Mouse (Mus musculus): ENCODE results near the gene Gtf2e1. TPM values are rescaled to one million over a fixed set of nuclear protein-coding genes. Genes with fewer than 3 reads are reported as not detected.
A peak's percentile ranks its signal among the peaks of the same experiment; 100 is the strongest.

The Gtf2e1 gene
- polyA plus RNA-seq, 1 experiment from 2014 or later = 41.9 TPM

DNA sequence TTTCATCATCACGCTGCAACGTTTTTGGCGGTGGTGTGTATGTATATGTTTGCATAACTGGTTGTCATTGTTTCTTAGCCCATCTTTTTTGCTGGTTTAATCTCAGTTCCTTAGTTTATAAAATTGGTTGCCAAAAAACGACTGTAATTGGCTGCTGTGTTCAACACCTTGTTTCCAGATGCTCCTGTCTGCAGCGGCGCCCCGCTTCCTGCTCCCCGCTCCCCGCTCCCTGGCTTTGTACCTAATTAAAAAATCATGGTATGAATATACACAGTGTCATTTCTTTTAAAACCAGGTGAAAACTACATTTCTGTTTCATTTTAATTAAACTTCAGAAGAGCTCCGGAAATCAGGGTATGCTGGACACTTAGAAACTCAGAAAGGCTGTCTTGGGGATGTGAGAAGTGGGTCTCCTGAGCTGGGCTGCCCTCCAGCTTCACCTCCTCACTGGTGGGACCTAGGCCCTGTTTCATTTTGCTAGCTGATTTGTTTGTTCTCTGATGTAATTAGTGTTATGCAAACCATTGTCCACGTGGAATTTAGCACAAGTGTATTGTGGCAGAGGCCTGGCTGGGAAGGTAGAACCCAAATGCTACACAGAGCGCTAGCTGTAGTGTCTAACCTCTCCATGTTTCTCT lies 32.6 kb upstream of the Gtf2e1 start:
- peaks cover 15% of the 10 kb centered on the region; the same call in 1 of the 2 replicates for H3K36me3 ChIP-seq (ENCODE audit: poor library complexity, severe bottlenecking)
- peaks cover 4% of the 10 kb centered on the region; the same call in 1 of the 2 replicates for H3K9me3 ChIP-seq (replicated peaks)
- H3K27ac ChIP-seq = no peak overlapping the region
- no peak overlapping the region for H3K4me2 ChIP-seq
- H3K4me3 ChIP-seq = no peak overlapping the region
- ATAC-seq = no peak
- no peaks in the 10 kb centered on the region for H3K27me3 ChIP-seq
- 87% methylated on average over 12 of the region's 12 CpGs for WGBS
- peaks cover 7% of the 10 kb centered on the region; the same call in 1 of the 2 replicates for H3K4me1 ChIP-seq
- H3K9ac ChIP-seq = no peak overlapping the region

- no peak overlapping the region for H3K4me2 ChIP-seq
- no peak overlapping the region for H3K9ac ChIP-seq
- peak overlapping the region; percentile 1; the same call in 1 of the 2 replicates for H3K27ac ChIP-seq
- H3K36me3 ChIP-seq (ENCODE audit: poor library complexity, severe bottlenecking) = peaks cover 15% of the 10 kb centered on the region; the same call in 1 of the 2 replicates
- WGBS = 56% methylated on average over 3 of the region's 3 CpGs
- no peaks in the 10 kb centered on the region for H3K27me3 ChIP-seq
- peaks cover 4% of the 10 kb centered on the region; the same call in 1 of the 2 replicates for H3K9me3 ChIP-seq (replicated peaks)
- H3K4me1 ChIP-seq = peaks cover 11% of the 10 kb centered on the region; the same call in 1 of the 2 replicates
- ATAC-seq = no peak
- no peak overlapping the region for H3K4me3 ChIP-seq
These were observed 32.0 kb upstream of the Gtf2e1 start for GRCm38 (mm10) chr16:37571554-37571953.

DNA sequence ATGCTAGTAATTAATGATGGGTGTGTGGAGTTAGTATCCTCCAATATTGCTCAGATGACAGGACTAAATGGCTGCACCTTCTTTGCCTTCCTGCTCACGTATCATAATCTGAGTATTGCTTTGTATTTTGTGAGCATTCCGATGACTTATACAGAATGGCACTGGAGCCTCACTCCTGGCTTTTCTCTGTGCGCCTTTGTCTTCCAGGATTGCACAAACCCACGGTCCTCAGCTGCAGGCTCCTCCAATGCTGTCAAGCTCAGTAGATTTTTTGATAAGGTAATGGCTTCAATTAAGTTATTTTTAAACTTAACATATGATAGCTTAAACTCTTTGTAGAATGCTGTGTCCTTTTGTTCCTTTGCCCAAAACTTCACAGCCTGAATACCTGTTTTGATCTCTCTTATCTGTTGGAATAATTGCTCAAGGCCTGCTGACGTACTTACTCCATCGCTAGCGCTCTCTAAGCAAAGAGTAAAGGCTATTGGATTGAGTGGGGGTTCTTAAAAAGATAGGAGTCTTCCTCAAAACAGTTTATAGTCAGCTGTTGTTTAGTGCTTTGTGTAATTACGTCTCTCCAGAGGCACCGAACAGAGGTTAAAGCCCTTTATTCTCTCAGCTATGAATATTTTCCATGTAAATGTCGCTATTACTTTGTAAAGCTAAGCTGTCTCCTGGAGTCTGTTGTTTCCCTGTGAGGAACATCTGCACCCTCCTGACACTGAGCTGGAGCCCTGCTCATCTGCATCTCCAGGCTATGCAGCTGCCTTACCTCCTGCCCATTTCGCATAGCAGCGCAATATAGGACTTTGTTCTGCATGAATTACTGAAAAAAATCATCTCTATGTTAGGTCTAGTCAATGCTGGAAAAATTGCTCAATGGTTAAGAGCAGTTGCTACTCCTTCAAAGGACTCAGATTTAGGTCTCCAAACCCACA lies 27.8 kb upstream of the Gtf2e1 start:
- H3K27me3 ChIP-seq = no peaks in the 10 kb centered on the region

GRCm38 (mm10) chr16:37566107-37566506 lies 26.5 kb upstream of the Gtf2e1 start:
- Histone ChIP-seq H3K4me3 (no peak overlapping the region), H3K27ac (no peak overlapping the region), H3K36me3 (ENCODE audit: poor library complexity, severe bottlenecking) (peaks cover 6% of the 10 kb centered on the region; the same call in 1 of the 2 replicates), H3K4me2 (no peak overlapping the region), H3K4me1 (peaks cover 9% of the 10 kb centered on the region; the same call in 1 of the 2 replicates), H3K9me3 (replicated peaks) (no peaks in the 10 kb centered on the region), H3K27me3 (no peaks in the 10 kb centered on the region), H3K9ac (no peak overlapping the region)
- 68% methylated on average over 6 of the region's 6 CpGs for WGBS
- ATAC-seq = no peak; the same call in 1 of the 2 replicates

More for the DNA sequence above, 27.8 kb upstream of the Gtf2e1 start:
- WGBS = 69% methylated on average over 12 of the region's 12 CpGs
- Histone ChIP-seq H3K9me3 (replicated peaks) (no peaks in the 10 kb centered on the region), H3K4me1 (peaks cover 11% of the 10 kb centered on the region; the same call in 1 of the 2 replicates), H3K4me3 (no peak overlapping the region), H3K27ac (0 out of 2 replicates have a peak overlapping the region, but pooled peaks have one; percentile 7), H3K4me2 (no peak overlapping the region), H3K36me3 (ENCODE audit: poor library complexity, severe bottlenecking) (peaks cover 10% of the 10 kb centered on the region; the same call in 1 of the 2 replicates), H3K9ac (no peak overlapping the region)
- ATAC-seq = peak; percentile 64

DNA sequence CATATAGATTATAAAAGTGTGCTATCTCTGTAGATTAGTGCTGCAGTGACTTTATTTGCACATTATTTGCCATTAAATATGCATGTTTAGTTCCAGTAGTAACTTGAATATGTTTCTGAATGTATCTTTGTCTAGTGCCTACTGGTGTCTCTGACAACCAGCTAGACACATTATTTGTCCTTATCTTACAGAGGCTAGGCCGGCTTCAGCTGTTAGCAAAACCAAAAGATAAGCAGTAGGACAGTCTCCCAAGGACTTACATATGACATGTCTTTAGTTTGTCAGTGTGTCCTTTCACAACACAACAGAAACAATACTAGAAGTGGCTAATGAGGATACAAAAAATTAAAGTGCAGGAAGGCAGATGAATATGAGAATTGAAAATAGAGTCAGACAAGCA lies 25.5 kb upstream of the Gtf2e1 start:
- Histone ChIP-seq H3K4me1 (peaks cover 6% of the 10 kb centered on the region; the same call in 1 of the 2 replicates), H3K36me3 (ENCODE audit: poor library complexity, severe bottlenecking) (peaks cover 3% of the 10 kb centered on the region; the same call in 1 of the 2 replicates)

GRCm38 (mm10) chr16:37562961-37563360 lies 23.4 kb upstream of the Gtf2e1 start:
- H3K9me3 ChIP-seq (replicated peaks) = no peaks in the 10 kb centered on the region
- H3K4me2 ChIP-seq = no peak overlapping the region
- H3K4me3 ChIP-seq = no peak overlapping the region
- no peak overlapping the region for H3K9ac ChIP-seq
- H3K36me3 ChIP-seq (ENCODE audit: poor library complexity, severe bottlenecking) = peaks cover 14% of the 10 kb centered on the region
- no peak for ATAC-seq
- H3K4me1 ChIP-seq = peaks cover 6% of the 10 kb centered on the region; the same call in 1 of the 2 replicates
- H3K27ac ChIP-seq = no peak overlapping the region
- 74% methylated on average over 5 of the region's 5 CpGs for WGBS
- no peaks in the 10 kb centered on the region for H3K27me3 ChIP-seq

More for the DNA sequence above, 25.5 kb upstream of the Gtf2e1 start:
- Histone ChIP-seq H3K4me2 (no peak overlapping the region), H3K9me3 (replicated peaks) (no peaks in the 10 kb centered on the region), H3K4me3 (no peak overlapping the region), H3K27me3 (no peaks in the 10 kb centered on the region), H3K27ac (no peak overlapping the region), H3K9ac (no peak overlapping the region)
- WGBS = 100% methylated on average over 1 of the region's 1 CpGs
- no peak for ATAC-seq

DNA sequence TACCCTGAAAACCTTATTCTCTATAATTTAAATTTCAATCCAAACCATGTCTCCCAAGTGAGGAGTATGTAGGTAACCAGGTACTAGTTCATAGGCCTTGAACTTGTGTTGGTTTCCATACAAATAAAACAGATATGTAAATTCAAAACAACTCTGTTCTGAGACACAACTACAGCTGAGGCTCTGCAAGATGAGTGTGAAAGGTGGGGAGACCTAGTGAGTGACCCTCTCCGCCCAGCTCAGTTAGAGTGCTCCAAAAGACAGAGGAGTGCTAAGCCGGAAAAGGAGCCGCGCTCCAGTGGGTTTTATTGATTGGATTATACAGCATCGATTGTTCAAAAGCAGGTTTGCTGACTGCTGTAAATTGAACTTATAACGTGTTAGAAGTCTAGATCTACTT lies 22.8 kb upstream of the Gtf2e1 start:
- Histone ChIP-seq H3K4me2 (no peak overlapping the region), H3K4me1 (peaks cover 6% of the 10 kb centered on the region; the same call in 1 of the 2 replicates), H3K9me3 (replicated peaks) (no peaks in the 10 kb centered on the region), H3K36me3 (ENCODE audit: poor library complexity, severe bottlenecking) (peaks cover 20% of the 10 kb centered on the region), H3K4me3 (no peak overlapping the region), H3K27me3 (no peaks in the 10 kb centered on the region), H3K9ac (no peak overlapping the region), H3K27ac (no peak overlapping the region)
- no peak for ATAC-seq
- WGBS = 46% methylated on average over 6 of the region's 6 CpGs

DNA sequence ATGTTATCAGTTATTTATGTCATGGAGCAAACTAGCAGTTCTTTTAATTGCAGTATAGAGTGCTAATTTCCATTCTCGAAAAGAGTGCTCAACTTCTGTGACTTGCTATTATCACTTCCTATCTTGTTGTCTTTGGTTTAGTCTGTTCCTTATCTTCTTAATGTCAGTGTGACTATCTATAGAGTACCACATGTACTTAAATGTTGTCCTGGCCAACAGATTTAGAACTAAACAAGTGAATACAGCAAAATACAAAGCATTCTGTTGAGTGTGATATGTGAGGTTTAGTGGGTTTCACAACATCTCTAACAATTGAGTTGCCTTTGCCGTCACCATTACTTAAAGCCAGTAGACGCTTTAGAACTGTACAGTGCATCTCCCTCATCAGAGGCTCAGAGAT lies 13.2 kb upstream of the Gtf2e1 start:
- no peak overlapping the region for H3K4me2 ChIP-seq
- no peak overlapping the region for H3K27ac ChIP-seq
- peaks cover 12% of the 10 kb centered on the region for H3K36me3 ChIP-seq (ENCODE audit: poor library complexity, severe bottlenecking)
- H3K4me1 ChIP-seq = no peaks in the 10 kb centered on the region
- no peaks in the 10 kb centered on the region for H3K27me3 ChIP-seq
- 97% methylated on average over 3 of the region's 3 CpGs for WGBS
- H3K9me3 ChIP-seq (replicated peaks) = no peaks in the 10 kb centered on the region
- no peak overlapping the region for H3K9ac ChIP-seq
- no peak overlapping the region for H3K4me3 ChIP-seq
- no peak for ATAC-seq

GRCm38 (mm10) chr16:37550981-37551380 lies 11.4 kb upstream of the Gtf2e1 start:
- WGBS = 93% methylated on average over 2 of the region's 2 CpGs
- peaks cover 4% of the 10 kb centered on the region; the same call in 1 of the 2 replicates for H3K4me1 ChIP-seq
- H3K4me2 ChIP-seq = no peak overlapping the region
- no peak overlapping the region for H3K9ac ChIP-seq
- no peak for ATAC-seq
- no peak overlapping the region for H3K4me3 ChIP-seq
- H3K36me3 ChIP-seq (ENCODE audit: poor library complexity, severe bottlenecking) = no peaks in the 10 kb centered on the region
- H3K9me3 ChIP-seq (replicated peaks) = no peaks in the 10 kb centered on the region
- H3K27ac ChIP-seq = no peak overlapping the region
- H3K27me3 ChIP-seq = no peaks in the 10 kb centered on the region

GRCm38 (mm10) chr16:37550266-37550665 lies 10.7 kb upstream of the Gtf2e1 start:
- Histone ChIP-seq H3K27me3 (no peaks in the 10 kb centered on the region), H3K4me2 (no peak overlapping the region), H3K9me3 (replicated peaks) (no peaks in the 10 kb centered on the region), H3K4me1 (peaks cover 5% of the 10 kb centered on the region; the same call in 1 of the 2 replicates), H3K4me3 (no peak overlapping the region), H3K27ac (no peak overlapping the region), H3K36me3 (ENCODE audit: poor library complexity, severe bottlenecking) (no peaks in the 10 kb centered on the region), H3K9ac (no peak overlapping the region)
- 73% methylated on average over 3 of the region's 3 CpGs for WGBS
- ATAC-seq = no peak

- H3K36me3 ChIP-seq (ENCODE audit: poor library complexity, severe bottlenecking) = peaks cover 12% of the 10 kb centered on the region
- no peak overlapping the region for H3K4me2 ChIP-seq
- H3K4me1 ChIP-seq = peaks cover 5% of the 10 kb centered on the region; the same call in 1 of the 2 replicates
- no peak overlapping the region for H3K9ac ChIP-seq
- no peaks in the 10 kb centered on the region for H3K27me3 ChIP-seq
- no peaks in the 10 kb centered on the region for H3K9me3 ChIP-seq (replicated peaks)
- no peak overlapping the region for H3K4me3 ChIP-seq
- ATAC-seq = peak; percentile 59; the same call in 1 of the 2 replicates
- H3K27ac ChIP-seq = no peak overlapping the region
- 36% methylated on average over 5 of the region's 5 CpGs for WGBS
These were observed 6.7 kb upstream of the Gtf2e1 start for GRCm38 (mm10) chr16:37546312-37546711.

- 85% methylated on average over 6 of the region's 6 CpGs for whole genome bisulfite sequencing
- no peak for ATAC-seq
- H3K9ac ChIP-seq = no peak overlapping the region
- peaks cover 23% of the 10 kb centered on the region for H3K4me1 ChIP-seq
- H3K4me3 ChIP-seq = peak overlapping the region; percentile 87
- peaks cover 12% of the 10 kb centered on the region for H3K36me3 ChIP-seq (ENCODE audit: poor library complexity, severe bottlenecking)
- peak overlapping the region; percentile 66 for H3K4me2 ChIP-seq
- H3K9me3 ChIP-seq (replicated peaks) = no peaks in the 10 kb centered on the region
- no peak overlapping the region for H3K27ac ChIP-seq
- H3K27me3 ChIP-seq = no peaks in the 10 kb centered on the region
These were observed 1.2 kb upstream of the Gtf2e1 start for GRCm38 (mm10) chr16:37540776-37541175.

Data from forebrain, embryonic 13.5 days (tissue).